Mouse (Mus musculus) hindbrain, postnatal 0 days (tissue): ENCODE results near the gene Fndc3b. TPM values are rescaled to one million over a fixed set of nuclear protein-coding genes. Genes with fewer than 3 reads are reported as not detected.

Experiments used
- ATAC-seq: fragments of 200-750 bp; cut with Nextera tagmentation; 2 replicates; pipeline ENCODE4 v1.8.0; 2017; ENCODE audit warnings: mild to moderate bottlenecking, moderate TSS enrichment, moderate library complexity
- DNase-seq: peaks from one replicate; pipeline ENCODE4 v3.0.0-alpha.2; 2015; ENCODE audit warnings: low spot score
- H3K27ac ChIP-seq: fragments of 300-500 bp; sonication (generic); 2 replicates; pipeline ENCODE4 v1.5.1; 2014; ENCODE audit warnings: mild to moderate bottlenecking
- H3K27me3 ChIP-seq: fragments of 300-500 bp; sonication (generic); 2 replicates; pipeline ENCODE4 v1.6.1; 2014; ENCODE audit warnings: low read length, mixed read lengths; ENCODE audit not compliant: insufficient read depth
- H3K36me3 ChIP-seq: fragments of 300-500 bp; sonication (generic); 2 replicates; pipeline ENCODE4 v1.6.1; 2014; ENCODE audit warnings: low read length, mixed read lengths; ENCODE audit not compliant: insufficient read depth
- H3K4me1 ChIP-seq: fragments of 300-500 bp; sonication (generic); 2 replicates; pipeline ENCODE4 v1.6.1; 2014; ENCODE audit warnings: antibody characterized with exemption, low read length, mixed read lengths; ENCODE audit not compliant: insufficient read depth
- H3K4me2 ChIP-seq: fragments of 300-500 bp; sonication (generic); 2 replicates; pipeline ENCODE4 v1.6.1; 2014; ENCODE audit warnings: low read depth, mild to moderate bottlenecking, low read length, moderate library complexity, mixed read lengths
- H3K4me3 ChIP-seq: fragments of 300-500 bp; sonication (generic); 2 replicates; pipeline ENCODE4 v1.5.1; 2014; ENCODE audit warnings: low read length
- H3K9ac ChIP-seq: fragments of 300-500 bp; sonication (generic); replicated peaks from 2 replicates; pipeline ENCODE4 v1.6.1; 2014; ENCODE audit warnings: mild to moderate bottlenecking, low read length, moderate library complexity, mixed read lengths
- H3K9me3 ChIP-seq: fragments of 300-500 bp; sonication (generic); 2 replicates; pipeline ENCODE4 v1.6.1; 2016; ENCODE audit warnings: low read length, mixed read lengths
- CTCF ChIP-seq: IDR thresholded peaks from 2 replicates; pipeline ENCODE4 v1.5.1; 2016; ENCODE audit warnings: antibody characterized with exemption, control low read depth, low read depth
- WGBS: fragments of 180-500 bp; shearing (Covaris S2); extraction: QIAGEN DNeasy Blood & Tissue Kit; methylation state at CpG from one replicate; pipeline ENCODE4 v1.1.7; 2014; 5-methylcytosine and 5-hydroxymethylcytosine counted together
- polyA plus RNA-seq: library from polyadenylated mRNA; unstranded; fragments of >200 nt; fragmentation: Nextera tagmentation; extraction: Ambion mirVana; gene quantifications from 2 replicates; pipeline ENCODE4 v1.2.1, GENCODE M21; 2015
- total RNA-seq: library from RNA; depleted of rRNA; stranded (reverse); fragments of >200 nt; gene quantifications from 2 replicates; pipeline ENCODE4 v1.2.3, GENCODE M21; 2014

The Fndc3b gene
- total and polyA plus RNA-seq, 2 experiments from 2014 or later, result 4.6 to 16.0 TPM

DNA sequence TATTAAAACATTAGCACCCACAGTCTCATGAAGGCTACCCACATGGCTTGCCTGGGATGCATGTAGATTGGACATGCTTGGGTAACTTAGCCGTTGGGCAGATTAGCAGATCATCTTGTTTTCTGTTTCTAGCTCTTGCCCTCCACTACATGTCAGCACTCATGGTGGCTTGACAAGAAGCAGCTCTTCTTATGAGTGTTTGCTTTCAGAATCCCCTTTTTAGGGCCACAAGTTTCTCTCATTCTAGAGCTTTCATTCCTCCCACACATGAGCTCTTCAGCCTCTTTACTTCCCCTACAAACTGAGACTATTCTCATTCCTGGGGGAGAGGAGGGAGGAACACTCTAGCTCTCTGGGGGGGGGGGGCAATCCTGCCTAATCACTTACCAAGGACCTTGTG lies 321.2 kb downstream of the Fndc3b start:
- H3K9me3 ChIP-seq, result no peaks in the 10 kb centered on the region
- no peak overlapping the region for H3K27ac ChIP-seq
- 65% methylated on average over 1 of the region's 1 CpGs for WGBS
- H3K36me3 ChIP-seq, result no peaks in the 10 kb centered on the region
- ATAC-seq, result no peak
- DNase-seq, result no peak
- no peak overlapping the region for H3K9ac ChIP-seq
- no peak overlapping the region for H3K4me2 ChIP-seq
- H3K27me3 ChIP-seq, result no peaks in the 10 kb centered on the region
- no peak overlapping the region for H3K4me3 ChIP-seq
- no peak for TF ChIP-seq CTCF
- no peaks in the 10 kb centered on the region for H3K4me1 ChIP-seq

DNA sequence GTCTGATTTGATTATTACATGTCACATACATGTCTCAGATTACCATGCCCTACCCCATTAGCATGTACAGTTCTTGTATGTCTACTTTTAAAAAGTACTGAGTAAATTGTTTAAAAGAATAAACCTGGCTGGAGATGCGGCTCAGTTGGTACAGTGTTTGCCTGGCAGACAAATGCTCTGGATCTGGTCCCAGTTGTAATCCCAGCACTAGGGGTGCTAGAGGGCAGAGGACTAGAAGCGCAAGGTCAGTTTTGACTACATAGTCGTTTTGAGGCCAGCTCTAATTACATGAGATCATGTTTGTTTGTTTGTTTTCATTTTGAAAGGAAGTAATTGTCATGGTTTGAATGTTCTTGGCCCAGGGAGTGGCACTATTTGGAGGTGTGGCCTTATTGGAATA lies 326.3 kb downstream of the Fndc3b start:
- Histone ChIP-seq H3K4me1 (no peaks in the 10 kb centered on the region), H3K9me3 (no peaks in the 10 kb centered on the region), H3K4me3 (no peak overlapping the region), H3K36me3 (no peaks in the 10 kb centered on the region), H3K9ac (no peak overlapping the region), H3K27ac (no peak overlapping the region), H3K4me2 (no peak overlapping the region), H3K27me3 (no peaks in the 10 kb centered on the region)
- 69% methylated on average over 3 of the region's 3 CpGs for WGBS
- TF ChIP-seq CTCF, result peak; percentile 45
- no peak for ATAC-seq
- DNase-seq, result no peak

DNA sequence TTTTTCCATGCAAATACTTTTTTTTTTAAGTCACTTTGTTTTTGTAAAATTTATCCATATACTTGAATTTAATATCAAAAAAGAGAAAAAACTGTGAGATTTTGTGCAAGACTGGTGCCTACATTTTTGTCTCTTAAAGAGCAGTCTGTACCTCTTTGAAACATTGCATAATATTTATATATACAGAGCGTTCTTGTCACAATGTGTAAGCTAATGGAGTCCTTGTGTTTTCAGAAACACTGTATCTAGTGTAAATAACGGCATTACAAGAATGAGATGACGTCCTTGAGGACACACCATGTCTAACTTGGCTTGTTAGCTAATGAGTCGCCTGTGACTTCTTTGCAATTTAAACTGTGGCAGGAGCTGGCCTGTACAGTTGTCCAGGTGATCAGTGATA lies 333.2 kb downstream of the Fndc3b start:
- 75% methylated on average over 4 of the region's 4 CpGs for WGBS

DNA sequence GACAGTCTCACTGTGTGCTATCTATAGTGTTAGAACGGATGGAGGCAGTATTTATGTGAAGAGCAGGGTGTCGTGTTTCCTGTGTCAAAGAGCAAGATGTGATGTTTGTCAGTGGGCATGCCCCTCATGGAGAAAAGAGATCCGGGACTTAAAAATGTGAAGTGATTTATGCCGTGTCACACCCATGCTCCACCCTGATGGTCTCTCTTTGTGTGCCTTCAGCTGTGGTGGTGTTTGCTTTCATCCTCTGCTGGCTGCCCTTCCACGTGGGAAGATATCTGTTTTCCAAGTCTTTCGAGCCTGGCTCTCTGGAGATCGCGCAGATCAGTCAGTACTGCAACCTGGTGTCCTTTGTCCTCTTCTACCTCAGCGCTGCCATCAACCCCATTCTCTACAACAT lies 336.7 kb downstream of the Fndc3b start:
- Histone ChIP-seq H3K4me2 (no peak overlapping the region), H3K27me3 (peaks cover 5% of the 10 kb centered on the region), H3K4me3 (no peak overlapping the region), H3K9me3 (no peaks in the 10 kb centered on the region), H3K9ac (no peak overlapping the region), H3K36me3 (no peaks in the 10 kb centered on the region), H3K4me1 (peaks cover 8% of the 10 kb centered on the region; the same call in 1 of the 2 replicates), H3K27ac (no peak overlapping the region)
- WGBS, result 67% methylated on average over 9 of the region's 9 CpGs
- no peak for DNase-seq
- ATAC-seq, result no peak
- no peak for TF ChIP-seq CTCF

More for the DNA sequence above, 333.2 kb downstream of the Fndc3b start:
- TF ChIP-seq CTCF, result no peak
- Histone ChIP-seq H3K27me3 (no peaks in the 10 kb centered on the region), H3K9ac (no peak overlapping the region), H3K27ac (no peak overlapping the region), H3K4me2 (no peak overlapping the region), H3K4me3 (no peak overlapping the region), H3K36me3 (no peaks in the 10 kb centered on the region), H3K9me3 (no peaks in the 10 kb centered on the region), H3K4me1 (no peaks in the 10 kb centered on the region)
- ATAC-seq (no peak), DNase-seq (no peak)

DNA sequence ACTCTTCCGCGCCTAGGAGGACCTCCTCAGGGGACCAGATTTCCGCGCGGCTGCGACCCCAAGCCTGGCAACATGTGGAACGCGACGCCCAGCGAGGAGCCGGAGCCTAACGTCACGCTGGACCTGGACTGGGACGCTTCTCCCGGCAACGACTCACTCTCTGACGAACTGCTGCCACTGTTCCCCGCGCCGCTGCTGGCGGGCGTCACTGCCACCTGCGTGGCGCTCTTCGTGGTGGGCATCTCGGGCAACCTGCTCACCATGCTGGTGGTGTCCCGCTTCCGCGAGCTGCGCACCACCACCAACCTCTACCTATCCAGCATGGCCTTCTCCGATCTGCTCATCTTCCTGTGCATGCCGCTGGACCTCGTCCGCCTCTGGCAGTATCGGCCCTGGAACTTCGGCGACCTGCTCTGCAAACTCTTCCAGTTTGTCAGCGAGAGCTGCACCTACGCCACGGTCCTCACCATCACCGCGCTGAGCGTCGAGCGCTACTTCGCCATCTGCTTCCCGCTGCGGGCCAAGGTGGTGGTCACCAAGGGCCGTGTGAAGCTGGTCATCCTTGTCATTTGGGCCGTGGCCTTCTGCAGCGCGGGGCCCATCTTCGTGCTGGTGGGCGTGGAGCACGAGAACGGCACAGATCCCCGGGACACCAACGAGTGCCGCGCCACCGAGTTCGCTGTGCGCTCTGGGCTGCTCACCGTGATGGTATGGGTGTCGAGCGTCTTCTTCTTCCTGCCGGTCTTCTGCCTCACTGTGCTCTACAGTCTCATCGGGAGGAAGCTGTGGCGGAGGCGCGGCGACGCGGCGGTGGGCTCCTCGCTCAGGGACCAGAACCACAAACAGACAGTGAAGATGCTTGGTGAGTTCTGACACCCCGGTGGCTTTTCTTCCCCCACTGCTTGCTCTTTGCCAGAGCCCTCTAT lies 339.1 kb downstream of the Fndc3b start:
- 0 out of 2 replicates have a peak overlapping the region, but pooled peaks have one; percentile 28 for H3K9ac ChIP-seq
- peak overlapping the region; percentile 91 for H3K4me2 ChIP-seq
- no peaks in the 10 kb centered on the region for H3K9me3 ChIP-seq
- no peak overlapping the region for H3K27ac ChIP-seq
- no peaks in the 10 kb centered on the region for H3K36me3 ChIP-seq
- TF ChIP-seq CTCF, result no peak
- H3K4me3 ChIP-seq, result peak overlapping the region; percentile 43
- H3K27me3 ChIP-seq, result peaks cover 8% of the 10 kb centered on the region
- WGBS, result under 1% methylated on average over 77 of the region's 77 CpGs
- ATAC-seq, result peak; percentile 62; the same call in 1 of the 2 replicates
- peak; percentile 5 for DNase-seq
- peaks cover 8% of the 10 kb centered on the region; the same call in 1 of the 2 replicates for H3K4me1 ChIP-seq

DNA sequence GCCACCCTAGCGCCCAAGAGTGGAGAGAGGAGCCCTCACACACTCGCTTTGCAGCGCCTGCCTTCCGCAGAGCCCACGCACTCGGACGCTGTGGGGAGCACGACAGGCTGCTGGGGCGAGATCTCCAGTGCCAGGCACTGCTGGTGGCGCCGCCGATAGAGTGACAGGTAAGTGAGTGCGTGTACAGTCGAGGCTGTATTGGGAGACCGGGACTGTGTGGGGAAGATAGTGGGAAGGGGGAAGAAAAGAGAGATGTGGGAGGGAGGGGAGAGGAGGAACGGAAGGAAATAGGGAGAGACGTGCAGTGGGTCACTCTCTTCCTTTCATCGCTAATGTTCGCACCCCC lies 339.9 kb downstream of the Fndc3b start, which contains the start of gene Ghsr:
TSS of gene Ghsr (plus strand) at position 76 of the 346 bp plus-strand sequence.
- Histone ChIP-seq H3K36me3 (no peaks in the 10 kb centered on the region), H3K9me3 (no peaks in the 10 kb centered on the region), H3K27me3 (peaks cover 8% of the 10 kb centered on the region), H3K4me1 (peaks cover 8% of the 10 kb centered on the region; the same call in 1 of the 2 replicates), H3K4me2 (peak within 1 kb of the TSS; percentile 91), H3K9ac (peak within 1 kb of the TSS; percentile 28; the same call in 1 of the 2 replicates), H3K27ac (no peak within 1 kb of the TSS), H3K4me3 (peak within 1 kb of the TSS; percentile 43)
- ATAC-seq, result peak; percentile 62; the same call in 1 of the 2 replicates
- under 1% methylated on average over 18 of the region's 19 CpGs for WGBS
- peak; percentile 16 for DNase-seq
- TF ChIP-seq CTCF, result no peak
